ENCODE assay signal across 21 mouse cellular contexts in genomic region chr3:56681031-56681430, GRCm38 (mm10).
DNase-seq lines count a peak whose midpoint lies in the region; TF ChIP-seq lines count a peak whose summit lies in the region.
"Had no signal": no experiment of that assay in that cellular context is flagged by ENCODE, and none has a peak within 500 bp of the region (broad histone marks: within the 10 kb centered on the region; RNA-seq: fewer than 3 reads in every experiment).

No protein-coding gene starts in this region.

- no peak overlapping the region for H3K4me3 ChIP-seq in layer of hippocampus, adult 2 months
- H3K4me3 ChIP-seq: embryonic facial prominence, embryonic 10.5 days; embryonic facial prominence, embryonic 12.5 days; forebrain, embryonic 13.5 days; forebrain, embryonic 15.5 days had no signal

- H3K27ac ChIP-seq in layer of hippocampus, adult 2 months = peak overlapping the region; percentile 69
- H3K27ac ChIP-seq: embryonic facial prominence, embryonic 10.5 days; embryonic facial prominence, embryonic 12.5 days; forebrain, embryonic 13.5 days; forebrain, embryonic 15.5 days had no signal

- no peak for TF ChIP-seq CTCF in layer of hippocampus, adult 2 months (conservative IDR thresholded peaks at IDR 0.05)

- intact Hi-C loops in gastrocnemius, postnatal 36 days (cut with DNase I) = no loop called here

- peak; percentile 39 for DNase-seq in layer of hippocampus, adult 11-12 months (ENCODE audit: low spot score)
- DNase-seq in layer of hippocampus, postnatal 10 days (ENCODE audit: low spot score in 2 of 2) = no peak
- DNase-seq in layer of hippocampus, adult 2 months (ENCODE audit: low spot score in 2 of 2) = peak; percentile 41 to 54
- no peak for DNase-seq in layer of hippocampus, adult 9-10 months (ENCODE audit: low spot score)
- peak; percentile 70 for DNase-seq in layer of hippocampus, adult 9-11 months
- DNase-seq in telencephalon, adult 2 months (ENCODE audit: low read depth, low spot score) = peak; percentile 24
- no peak for DNase-seq in urinary bladder, postnatal 36 days (ENCODE audit: low spot score in 2 of 2)
- no peak for DNase-seq in gastrocnemius, postnatal 36 days
- DNase-seq: adrenal gland, adult 8-10 months; adrenal gland, postnatal 14 days; adrenal gland, postnatal 36 days; B cell, adult 2 months; cerebellum, adult 11 months; cerebellum, adult 2 months; cerebellum, adult 9-10 months; cerebellum, postnatal 10 days; cerebellum, postnatal 25 days had no signal

Comparison
In these comparisons a context has a peak if more than half of its experiments do, and no peak if none do; other contexts are left out.
1. DNase-seq: peak in layer of hippocampus, adult 11-12 months (single experiment), layer of hippocampus, adult 2 months (2 of 2), layer of hippocampus, adult 9-11 months (single experiment) and telencephalon, adult 2 months (single experiment); none in layer of hippocampus, postnatal 10 days (0 of 2), layer of hippocampus, adult 9-10 months (single experiment), urinary bladder, postnatal 36 days (0 of 2) and gastrocnemius, postnatal 36 days (0 of 2).